Mouse (Mus musculus): ENCODE data around the gene Galnt7.
"Not testable (repeated sequence)": the region's sequence is repeated elsewhere in the genome, so short reads cannot be mapped to it uniquely, and the experiment has no call there.

Galnt7 gene

DNA sequence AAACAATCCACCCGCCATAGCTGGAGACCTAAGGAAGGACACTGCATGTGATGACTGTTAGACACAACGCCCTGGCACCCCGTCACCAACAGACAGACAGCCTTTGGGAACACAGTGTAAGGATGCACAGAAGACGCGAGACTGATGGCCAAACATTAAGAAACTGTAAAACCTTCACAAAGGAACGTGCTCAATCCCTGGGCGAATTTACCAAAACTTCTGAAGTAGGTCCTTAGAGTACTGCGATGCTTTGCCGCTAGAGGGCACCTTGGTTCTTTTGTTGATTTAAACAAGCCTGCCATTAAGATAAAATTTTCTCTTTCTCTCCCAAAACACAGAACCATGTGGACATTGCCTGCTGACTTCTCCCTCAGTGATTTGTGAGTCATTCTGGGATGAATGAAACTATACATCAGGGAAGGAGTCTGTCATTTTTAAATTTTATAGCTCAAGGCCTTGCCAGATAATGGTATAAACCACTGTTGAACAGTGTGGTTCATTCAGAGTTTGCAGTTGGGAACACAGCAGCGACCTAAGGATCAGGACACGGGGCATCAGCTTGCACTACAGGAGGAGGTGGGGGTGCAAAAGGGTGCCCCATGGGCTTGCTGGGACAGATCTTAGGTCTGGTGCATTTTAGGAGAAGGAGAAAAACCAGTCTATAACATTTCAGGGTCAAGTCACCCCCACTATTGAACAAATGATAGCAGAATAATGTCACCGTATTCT lies 112.6 kb downstream of the Galnt7 start:
- peak; percentile 29 for DNase-seq (ENCODE audit: low spot score)

DNA sequence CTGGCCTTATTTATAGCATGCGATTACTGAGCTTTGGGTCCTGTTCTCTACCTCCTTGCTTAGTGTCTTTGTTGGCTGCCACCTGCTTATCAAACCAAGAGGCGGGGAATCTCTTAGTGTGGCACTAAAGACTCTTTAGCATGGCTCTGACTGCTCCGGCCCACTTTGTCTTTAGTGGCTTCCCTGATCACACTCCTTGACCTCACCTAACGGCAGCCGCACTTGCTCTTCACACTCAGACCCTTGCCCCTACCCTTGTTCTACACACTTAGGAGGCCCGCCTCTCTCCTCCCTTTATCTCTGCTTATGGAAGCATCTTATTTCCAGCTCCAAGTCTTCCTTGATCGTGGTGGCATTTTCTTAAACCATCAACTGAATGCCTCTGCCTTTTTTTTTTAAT lies 114.2 kb downstream of the Galnt7 start:
- no peak for DNase-seq (ENCODE audit: low spot score)

GRCm38 (mm10) chr8:57536167-57536566 lies 116.7 kb downstream of the Galnt7 start:
- DNase-seq (ENCODE audit: low spot score) = no peak

DNA sequence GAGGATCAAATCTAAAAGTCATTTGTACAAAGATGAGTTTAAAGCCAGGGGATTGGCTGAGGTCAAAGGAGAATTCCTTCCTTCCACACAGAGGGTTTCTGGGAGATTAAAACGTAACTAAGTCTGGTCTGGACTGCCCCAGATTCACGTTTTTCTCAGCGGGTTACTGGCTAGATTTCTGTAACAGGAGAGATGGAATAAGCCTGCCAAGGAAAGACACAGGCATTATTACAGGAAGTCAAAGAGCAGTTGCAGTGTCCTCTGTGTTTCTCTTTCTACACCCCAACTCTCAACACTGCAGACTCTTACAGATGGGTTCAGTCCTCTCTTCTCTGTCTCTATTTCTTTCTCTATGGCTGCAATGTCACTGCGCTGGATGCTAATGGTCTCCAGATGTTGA lies 118.3 kb downstream of the Galnt7 start:
- DNase-seq (ENCODE audit: low spot score) = no peak

DNA sequence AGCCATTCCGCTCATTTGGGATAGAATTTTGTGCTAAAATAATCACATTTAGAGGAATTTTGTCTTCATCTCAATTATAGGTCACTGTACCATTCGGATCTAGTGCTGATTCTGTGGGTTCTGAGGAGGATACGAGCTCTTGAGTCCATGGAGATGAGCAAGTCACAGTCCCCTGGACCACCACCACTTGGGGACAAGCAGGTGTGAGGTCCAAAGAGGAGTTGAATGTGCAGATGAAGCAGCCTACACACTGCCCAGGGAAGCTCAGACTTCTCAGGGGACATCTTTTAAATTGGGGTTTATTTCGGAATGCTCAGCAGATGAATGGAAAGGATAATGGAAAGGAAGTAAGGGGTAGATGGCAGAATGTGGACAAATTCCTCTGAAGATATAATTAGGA lies 119.7 kb downstream of the Galnt7 start:
- DNase-seq (ENCODE audit: low spot score) = no peak

DNA sequence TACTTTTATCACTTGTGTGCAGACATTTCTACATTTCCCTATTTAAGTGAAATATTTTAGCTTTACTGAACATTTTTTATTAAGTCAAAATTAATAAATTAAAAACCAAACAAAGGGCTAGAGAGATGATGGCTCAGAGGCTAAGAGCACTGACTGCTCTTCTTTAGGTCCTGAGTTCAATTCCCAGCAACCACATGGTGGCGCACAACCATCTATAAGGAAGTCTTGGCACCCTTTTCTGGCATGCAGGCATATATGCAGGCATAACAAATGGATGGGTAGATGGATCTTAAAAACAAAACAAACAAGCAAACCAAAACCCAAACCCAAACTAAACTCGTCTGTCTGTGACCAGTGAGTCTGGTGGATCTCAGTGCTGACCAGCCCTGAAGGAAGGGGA lies 120.6 kb downstream of the Galnt7 start:
- no peak for DNase-seq (ENCODE audit: low spot score)

DNA sequence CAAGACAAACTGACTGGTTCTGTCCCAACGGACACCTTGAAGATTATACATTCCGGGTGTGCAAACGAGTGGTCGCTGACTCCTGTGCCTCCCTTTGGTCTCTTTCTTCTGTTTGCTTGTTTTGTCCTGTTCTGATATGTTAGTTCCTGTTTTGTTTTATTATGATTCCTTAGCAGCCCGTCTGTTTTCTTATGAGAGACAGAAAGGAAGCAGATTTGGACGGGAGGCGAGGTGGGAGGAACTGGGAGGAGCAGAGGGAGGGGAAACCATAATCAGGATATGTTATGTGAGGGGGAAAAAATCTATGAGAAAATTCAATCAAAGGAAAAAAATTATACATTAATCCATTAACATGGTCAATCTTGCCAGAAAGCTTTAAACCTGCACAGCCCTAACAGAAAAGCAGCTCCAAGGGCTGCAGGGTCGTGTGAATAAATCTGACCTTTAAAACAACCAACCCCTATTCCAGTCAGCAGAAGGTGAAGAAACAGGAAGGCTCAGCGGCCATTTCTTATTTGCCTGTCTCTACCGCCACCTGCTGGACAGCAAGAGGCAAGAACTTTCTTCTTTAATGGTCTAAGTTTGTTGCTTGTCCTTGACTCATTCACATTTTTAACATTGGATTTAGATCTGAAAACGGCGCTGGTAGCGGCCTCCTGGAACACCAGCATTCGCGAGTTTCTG lies 122.0 kb downstream of the Galnt7 start:
- peak; percentile 43 for DNase-seq (ENCODE audit: low spot score)

- no peak for DNase-seq (ENCODE audit: low spot score)
These were observed 122.6 kb downstream of the Galnt7 start for GRCm38 (mm10) chr8:57530238-57530637.

DNA sequence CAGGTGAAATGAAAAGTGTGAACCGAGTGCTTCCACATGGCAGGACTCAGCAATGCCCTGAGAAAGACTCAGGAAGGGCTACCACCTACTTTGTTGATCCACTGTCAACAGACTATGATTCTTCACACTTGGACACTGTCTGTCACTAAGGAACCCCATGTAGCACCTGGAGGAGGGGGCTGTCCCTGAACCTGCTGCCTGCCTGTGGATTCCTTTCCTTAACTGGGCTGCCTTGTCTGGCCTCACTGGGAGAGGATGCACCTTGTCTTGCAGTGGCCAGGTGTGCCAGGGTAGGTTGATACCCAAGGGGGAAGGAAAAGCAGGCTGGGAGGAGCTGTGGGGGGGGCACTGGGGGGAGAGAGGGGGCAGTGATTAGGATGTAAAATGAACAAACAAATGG lies 124.8 kb downstream of the Galnt7 start:
- no peak for DNase-seq (ENCODE audit: low spot score)

- no peak for DNase-seq (ENCODE audit: low spot score)
These were observed 132.5 kb downstream of the Galnt7 start for GRCm38 (mm10) chr8:57520186-57520786.

DNA sequence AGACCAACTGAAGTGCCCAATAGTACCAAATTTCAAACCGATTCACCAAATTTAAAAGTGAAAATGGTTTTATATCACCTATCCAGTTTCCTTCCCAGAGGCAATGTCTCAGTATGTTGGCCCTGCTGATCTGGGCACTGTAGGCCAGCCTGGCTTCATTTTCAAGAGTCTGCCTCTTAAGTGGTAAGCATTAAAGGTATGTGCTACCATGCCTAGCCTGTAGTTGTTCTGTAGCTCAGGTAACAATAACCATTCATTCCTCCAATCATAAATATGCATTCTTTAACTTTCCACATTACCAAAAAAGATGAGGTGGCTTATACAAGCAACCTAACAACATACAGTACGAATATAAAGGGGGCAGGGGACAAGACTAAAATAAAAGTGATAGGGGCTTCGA lies 135.1 kb downstream of the Galnt7 start:
- no peak for DNase-seq (ENCODE audit: low spot score)

- not testable (repeated sequence) for DNase-seq (ENCODE audit: low spot score)
These were observed 136.1 kb downstream of the Galnt7 start for GRCm38 (mm10) chr8:57516685-57517084.

- not testable (repeated sequence) for DNase-seq (ENCODE audit: low spot score)
These were observed 139.6 kb downstream of the Galnt7 start for GRCm38 (mm10) chr8:57513178-57513661.

DNA sequence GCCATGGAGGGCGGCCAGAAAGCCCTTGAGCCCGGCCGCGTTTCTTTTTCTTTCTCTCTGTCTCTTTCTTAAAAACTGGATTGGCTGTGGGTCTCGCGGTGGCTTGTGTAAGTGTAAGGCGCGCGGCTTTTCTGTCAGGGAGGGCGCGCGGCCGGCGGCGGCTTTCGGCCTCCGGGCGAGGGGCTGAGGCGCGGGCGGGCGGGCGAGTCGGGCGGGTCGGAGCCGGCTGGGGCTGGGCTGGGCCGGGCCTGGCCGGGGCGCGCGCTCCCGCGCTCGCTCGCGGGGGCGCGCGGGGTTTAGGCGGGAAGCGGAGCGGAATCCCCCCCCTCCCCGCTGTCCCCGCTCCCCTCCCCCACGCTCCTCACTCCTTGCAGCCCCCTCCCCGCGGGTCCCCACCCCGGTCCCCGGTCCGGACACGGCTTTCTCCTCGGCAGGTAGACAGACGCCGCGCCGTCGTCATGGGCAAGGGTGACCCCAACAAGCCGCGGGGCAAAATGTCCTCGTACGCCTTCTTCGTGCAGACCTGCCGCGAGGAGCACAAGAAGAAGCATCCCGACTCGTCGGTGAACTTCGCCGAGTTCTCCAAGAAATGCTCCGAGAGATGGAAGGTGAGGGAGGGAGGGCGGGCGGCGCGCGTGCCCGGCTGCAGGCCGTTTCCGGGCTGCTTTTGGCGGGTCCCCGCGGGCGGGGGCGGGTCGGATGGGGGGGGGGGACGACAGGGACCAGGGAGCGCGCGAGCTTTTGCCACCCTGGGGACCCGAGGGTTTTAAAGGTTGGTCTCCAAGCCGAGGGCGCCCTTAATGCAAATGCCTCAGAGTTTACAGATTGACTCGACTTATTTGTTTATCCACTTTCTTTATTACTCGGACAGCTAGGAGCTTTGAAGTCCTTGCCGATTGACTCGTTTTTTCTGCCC lies 140.4 kb downstream of the Galnt7 start:
- peak; percentile 18 for DNase-seq (ENCODE audit: low spot score)

DNA sequence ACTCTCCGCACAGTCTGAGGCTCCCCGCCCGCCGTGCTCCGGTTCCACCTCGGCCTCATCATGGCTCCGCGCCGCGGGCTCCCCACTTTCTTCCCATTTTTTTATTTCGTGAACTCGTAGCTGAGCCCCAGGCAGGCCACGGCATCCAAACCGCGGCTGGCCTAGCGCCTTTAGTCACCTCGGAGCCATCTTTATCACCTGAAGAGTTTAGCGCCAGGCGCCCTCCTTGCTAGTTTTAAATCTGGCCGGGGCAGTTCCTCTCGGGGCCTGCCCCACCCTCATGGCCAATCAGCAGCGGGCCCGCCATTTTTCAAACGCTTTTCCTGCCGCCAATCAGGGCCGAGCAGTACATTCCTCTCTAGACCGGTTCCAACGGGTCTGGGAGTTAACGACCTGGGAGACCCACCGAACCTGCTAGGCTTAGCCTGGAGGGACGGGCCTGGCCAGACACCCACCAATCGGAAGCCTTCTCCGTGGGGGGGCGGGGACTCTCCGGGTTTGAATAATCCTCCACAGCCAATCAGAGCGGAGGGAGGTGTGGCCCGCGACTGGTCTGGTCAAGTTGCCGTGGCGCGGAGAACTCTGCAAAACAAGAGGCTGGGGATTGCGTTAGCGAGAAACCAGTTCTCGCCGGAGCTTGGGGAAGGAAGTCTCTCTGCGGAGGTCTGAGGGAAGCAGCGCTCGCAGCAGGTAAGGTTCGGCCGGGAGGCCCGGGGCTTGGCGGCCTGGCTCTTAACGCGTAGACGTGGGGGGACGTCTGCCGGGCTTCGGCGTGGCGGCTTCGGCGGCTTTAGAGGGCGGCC lies 141.3 kb downstream of the Galnt7 start, which contains the start of gene Hmgb2:
Gene Hmgb2 (plus strand): TSS at position 592 of the 803 bp plus-strand sequence.
- peak; percentile 95 for DNase-seq (ENCODE audit: low spot score)

- no peak for DNase-seq (ENCODE audit: low spot score)
These were observed 142.0 kb downstream of the Galnt7 start for GRCm38 (mm10) chr8:57510791-57511315.

DNA sequence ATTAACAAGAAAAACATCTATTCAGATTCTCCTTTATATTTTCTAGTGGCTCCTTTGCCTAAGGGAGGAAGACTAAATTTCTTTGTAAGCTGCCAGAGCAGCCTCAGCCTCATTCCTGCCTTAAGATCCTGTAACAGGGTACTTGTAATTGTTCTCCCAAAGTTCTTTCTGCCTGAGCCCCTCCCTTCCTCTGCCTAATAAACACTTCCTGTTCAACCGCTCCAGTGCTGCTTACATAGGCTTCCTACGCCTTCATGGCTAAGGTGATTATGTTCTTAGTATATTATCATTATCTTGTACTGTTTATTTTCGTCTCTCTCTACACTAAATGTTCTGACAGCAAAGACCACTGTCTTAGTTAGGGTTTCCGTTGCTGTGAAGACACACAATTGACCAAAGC lies 144.2 kb downstream of the Galnt7 start:
- DNase-seq (ENCODE audit: low spot score) = no peak

DNA sequence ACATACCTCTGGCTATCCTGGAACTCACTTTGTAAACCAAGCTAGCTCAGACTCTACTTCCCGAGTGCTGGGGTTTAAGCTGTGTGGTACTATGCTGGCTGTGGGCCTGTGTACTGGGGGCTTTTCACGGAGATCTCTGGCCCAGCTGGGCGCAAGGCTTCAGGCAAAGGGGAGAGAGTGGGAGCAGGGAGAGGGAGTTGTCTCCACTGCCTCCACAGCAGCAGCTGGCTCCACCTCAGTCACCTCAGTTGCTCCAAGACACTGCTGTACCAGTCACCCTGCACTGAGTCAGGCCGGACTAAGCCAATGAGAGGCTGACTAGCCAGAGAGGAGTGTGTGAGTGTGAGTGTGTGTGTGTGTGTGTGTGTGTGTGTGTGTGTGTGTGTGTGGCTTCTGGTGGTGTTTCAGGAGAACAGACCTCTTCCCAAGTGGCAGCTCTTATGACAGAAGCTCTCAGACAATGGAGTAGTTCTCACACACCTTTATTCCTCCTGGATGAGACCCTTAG lies 145.2 kb downstream of the Galnt7 start:
- no peak for DNase-seq (ENCODE audit: low spot score)

DNA sequence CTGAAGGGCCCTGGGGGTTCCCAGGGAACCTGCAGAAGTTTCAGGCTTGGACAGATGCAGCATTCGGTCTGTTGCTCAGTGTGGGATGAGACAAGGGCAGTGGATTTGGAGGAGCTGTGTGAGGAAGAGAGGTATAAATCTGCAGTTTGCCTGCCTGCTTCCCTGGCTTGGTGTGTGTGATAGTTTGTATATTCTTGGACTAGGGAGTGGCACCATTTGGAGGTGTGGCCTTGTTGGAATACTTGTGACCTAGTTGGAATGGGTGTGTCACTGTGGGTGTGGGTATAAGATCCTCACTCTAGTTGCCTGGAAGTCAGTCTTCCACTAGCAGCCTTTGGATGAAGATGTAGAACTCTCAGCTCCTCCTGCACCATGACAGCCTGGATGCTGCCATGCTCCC lies 147.3 kb downstream of the Galnt7 start:
- DNase-seq (ENCODE audit: low spot score) = not testable (repeated sequence)

GRCm38 (mm10) chr8:57503641-57504040 lies 149.2 kb downstream of the Galnt7 start:
- no peak for DNase-seq (ENCODE audit: low spot score)
